Mouse (Mus musculus) embryonic facial prominence, embryonic 10.5 days (tissue): Measurements from ENCODE around the gene Atg4d. TPM values are rescaled to one million over a fixed set of nuclear protein-coding genes. Genes with fewer than 3 reads are reported as not detected.
A peak's percentile ranks its signal among the peaks of the same experiment; 100 is the strongest.
"Not testable (repeated sequence)": the region's sequence is repeated elsewhere in the genome, so short reads cannot be mapped to it uniquely, and the experiment has no call there.

ENCODE experiments used
- DNase-seq: peaks from one replicate; pipeline ENCODE4 v3.0.0-alpha.2; 2017; ENCODE audit warnings: low spot score
- H3K27ac ChIP-seq: fragments of 300-500 bp; sonication (generic); replicated peaks from 2 replicates; pipeline ENCODE4 v1.5.1; 2016; ENCODE audit warnings: mild to moderate bottlenecking
- H3K27me3 ChIP-seq: fragments of 300-500 bp; sonication (generic); replicated peaks from 2 replicates; pipeline ENCODE4 v1.6.1; 2016; ENCODE audit warnings: low read depth, mild to moderate bottlenecking; ENCODE audit not compliant: poor library complexity, severe bottlenecking
- H3K36me3 ChIP-seq: fragments of 300-500 bp; sonication (generic); replicated peaks from 2 replicates; pipeline ENCODE4 v1.6.1; 2016; ENCODE audit warnings: mild to moderate bottlenecking, moderate library complexity
- H3K4me1 ChIP-seq: fragments of 300-500 bp; sonication (generic); 2 replicates; pipeline ENCODE4 v1.6.1; 2016
- H3K4me3 ChIP-seq: fragments of 300-500 bp; sonication (generic); 2 replicates; pipeline ENCODE4 v1.5.1; 2016; ENCODE audit warnings: mild to moderate bottlenecking, moderate library complexity
- H3K9me3 ChIP-seq: fragments of 300-500 bp; sonication (generic); 2 replicates; pipeline ENCODE4 v1.6.1; 2016; ENCODE audit warnings: mild to moderate bottlenecking
- WGBS: fragments of 180-500 bp; shearing (Covaris S2); methylation state at CpG from one replicate; pipeline ENCODE4 v1.1.7; 2016; 5-methylcytosine and 5-hydroxymethylcytosine counted together
- polyA plus RNA-seq: library from polyadenylated mRNA; unstranded; fragments of >200 nt; fragmentation: Nextera tagmentation; extraction: Ambion mirVana; gene quantifications from 2 replicates; pipeline ENCODE4 v1.2.1, GENCODE M21; 2016

The Atg4d gene
- polyA plus RNA-seq, 1 experiment from 2014 or later, result 37.8 TPM

GRCm38 (mm10) chr9:21322211-21322916 lies 57.3 kb downstream of the Atg4d start:
- peak overlapping the region; percentile 89 for H3K4me3 ChIP-seq
- no peaks in the 10 kb centered on the region for H3K27me3 ChIP-seq
- H3K9me3 ChIP-seq, result no peaks in the 10 kb centered on the region
- H3K27ac ChIP-seq, result no peak overlapping the region
- H3K36me3 ChIP-seq, result peaks cover 25% of the 10 kb centered on the region
- no peak for DNase-seq
- 88% methylated on average over 19 of the region's 19 CpGs for WGBS
- H3K4me1 ChIP-seq, result peaks cover 24% of the 10 kb centered on the region

- 92% methylated on average over 8 of the region's 8 CpGs for WGBS
- Histone ChIP-seq H3K4me1 (peaks cover 24% of the 10 kb centered on the region), H3K36me3 (peaks cover 25% of the 10 kb centered on the region)
- H3K9me3 ChIP-seq, DNase-seq, H3K27ac ChIP-seq, H3K27me3 ChIP-seq, H3K4me3 ChIP-seq: not testable (repeated sequence)
Measured at GRCm38 (mm10) chr9:21322917-21323297, 57.8 kb downstream of the Atg4d start.

GRCm38 (mm10) chr9:21324269-21324668 lies 59.2 kb downstream of the Atg4d start:
- Histone ChIP-seq H3K4me3 (no peak overlapping the region), H3K27me3 (no peaks in the 10 kb centered on the region), H3K27ac (no peak overlapping the region), H3K4me1 (peaks cover 24% of the 10 kb centered on the region), H3K36me3 (peaks cover 25% of the 10 kb centered on the region), H3K9me3 (no peaks in the 10 kb centered on the region)
- no peak for DNase-seq
- 93% methylated on average over 11 of the region's 11 CpGs for WGBS

Other genes starting within 250 kb of the Atg4d start
- 5.9 and 6.0 TPM in 2 replicates for gene Icam1, start 249.3 kb upstream of the Atg4d start, polyA plus RNA-seq
- gene Icam4, start 235.9 kb upstream of the Atg4d start, polyA plus RNA-seq, result 3.8 and 5.1 TPM in 2 replicates
- not detected in 2 replicates for gene Icam5, start 233.2 kb upstream of the Atg4d start, polyA plus RNA-seq
- gene Zglp1, start 198.2 kb upstream of the Atg4d start, polyA plus RNA-seq, result 0.70 and 1.8 TPM in 2 replicates
- gene Gm49373, start 192.2 kb upstream of the Atg4d start, polyA plus RNA-seq, result 0.42 and 1.4 TPM in 2 replicates
- 62.6 and 64.0 TPM in 2 replicates for gene Fdx1l, start 191.7 kb upstream of the Atg4d start, polyA plus RNA-seq
- 3.5 and 4.5 TPM in 2 replicates for gene Gm38431, start 173.3 kb upstream of the Atg4d start, polyA plus RNA-seq
- gene Raver1, start 173.3 kb upstream of the Atg4d start, polyA plus RNA-seq, result 98.1 and 106 TPM in 2 replicates
- gene Tyk2, start 134.1 kb upstream of the Atg4d start, polyA plus RNA-seq, result 14.8 and 16.1 TPM in 2 replicates
- 418 and 430 TPM in 2 replicates for gene Cdc37, start 115.3 kb upstream of the Atg4d start, polyA plus RNA-seq
- 4.9 and 5.3 TPM in 2 replicates for gene Pde4a, start 99.6 kb upstream of the Atg4d start, polyA plus RNA-seq
- 47.8 and 49.6 TPM in 2 replicates for gene Keap1, start 25.9 kb upstream of the Atg4d start, polyA plus RNA-seq
- gene S1pr5, start 16.9 kb upstream of the Atg4d start, polyA plus RNA-seq, result 0.22 TPM in 1 of 2 replicates, not detected in the other
- 16.2 and 18.0 TPM in 2 replicates for gene Kri1, start 22.7 kb downstream of the Atg4d start, polyA plus RNA-seq
- gene Cdkn2d, start 26.1 kb downstream of the Atg4d start, polyA plus RNA-seq, result 40.9 and 45.1 TPM in 2 replicates
- 16.8 and 18.6 TPM in 2 replicates for gene Ap1m2, start 47.0 kb downstream of the Atg4d start, polyA plus RNA-seq
- 86.8 and 92.7 TPM in 2 replicates for gene Slc44a2, start 55.4 kb downstream of the Atg4d start, polyA plus RNA-seq
- gene Ilf3, start 102.6 kb downstream of the Atg4d start, polyA plus RNA-seq, result 341 and 343 TPM in 2 replicates
- 64.0 and 71.1 TPM in 2 replicates for gene Qtrt1, start 146.5 kb downstream of the Atg4d start, polyA plus RNA-seq
- 72.9 and 73.7 TPM in 2 replicates for gene Dnm2, start 159.6 kb downstream of the Atg4d start, polyA plus RNA-seq
- gene Tmed1, start 245.0 kb downstream of the Atg4d start, polyA plus RNA-seq, result 119 and 121 TPM in 2 replicates